Mouse (Mus musculus): ENCODE data around the gene Csgalnact2. TPM values are rescaled to one million over a fixed set of nuclear protein-coding genes. Genes with fewer than 3 reads are reported as not detected.

The Csgalnact2 gene
- total RNA-seq, 4 experiments from 2014 or later: 10.4 to 13.6 (median 12.2) TPM

DNA sequence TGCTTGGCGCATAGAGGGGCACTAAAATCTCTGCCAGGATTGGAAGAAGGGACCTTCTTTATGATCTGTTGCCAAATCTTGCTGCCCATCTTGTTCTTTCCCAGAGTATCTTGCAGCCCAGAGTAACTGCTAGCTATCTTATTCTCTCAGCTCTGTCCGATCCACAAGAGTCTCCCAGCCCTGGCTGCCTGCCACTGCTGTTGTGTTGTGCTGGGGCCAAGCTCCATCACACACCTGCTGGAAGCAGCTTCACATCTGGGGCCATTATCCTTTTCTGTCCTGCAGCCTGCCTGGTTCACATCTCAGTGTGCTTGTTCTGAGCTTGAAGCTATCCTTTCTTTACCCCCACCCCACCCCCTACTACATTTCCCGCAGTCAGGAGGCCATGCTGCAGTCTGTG, 62.7 kb downstream of the Csgalnact2 start:
- no peak for DNase-seq (ENCODE audit: low spot score in 2 of 2)

DNA sequence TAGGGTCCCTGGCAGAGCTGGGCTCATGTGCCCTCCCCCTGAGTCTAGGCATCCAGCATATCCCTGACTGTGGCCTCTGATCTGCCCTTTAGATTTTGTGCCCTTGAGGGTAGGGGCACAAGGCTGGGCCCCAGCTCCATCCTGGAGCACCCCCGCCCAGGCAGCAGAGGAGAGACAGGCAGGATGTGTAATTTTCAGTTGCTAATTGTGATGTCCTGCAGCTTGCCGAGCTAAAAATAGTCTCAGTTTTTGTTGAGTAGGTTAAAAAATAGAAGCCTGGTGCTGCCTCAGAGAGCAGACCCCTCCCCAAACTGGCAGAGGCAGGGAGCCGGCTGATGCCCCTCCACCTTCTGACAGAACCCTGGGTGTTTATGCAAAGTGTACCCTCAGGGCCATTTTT, 64.8 kb downstream of the Csgalnact2 start:
- DNase-seq (ENCODE audit: low spot score in 2 of 2): no peak

DNA sequence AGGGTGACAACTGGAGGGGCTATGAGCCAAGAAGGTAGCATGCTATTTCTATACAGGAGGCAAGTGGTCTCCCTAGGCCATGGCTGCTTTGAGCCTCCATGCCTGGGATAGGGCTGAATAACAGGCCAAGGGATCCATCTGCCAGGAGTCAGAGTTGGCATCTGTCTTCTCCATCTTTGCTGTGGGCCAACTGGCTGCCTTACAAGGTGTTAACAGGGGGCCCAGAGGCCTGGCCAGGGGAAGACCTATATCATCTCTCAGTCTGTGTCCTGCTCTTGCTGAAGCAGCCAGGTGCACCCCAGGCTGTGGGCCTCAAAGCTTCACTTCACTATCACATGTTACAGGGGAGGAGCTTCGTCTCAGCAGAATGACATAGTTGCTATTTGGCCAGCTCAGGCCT, 66.8 kb downstream of the Csgalnact2 start:
- DNase-seq (ENCODE audit: low spot score in 2 of 2): no peak

DNA sequence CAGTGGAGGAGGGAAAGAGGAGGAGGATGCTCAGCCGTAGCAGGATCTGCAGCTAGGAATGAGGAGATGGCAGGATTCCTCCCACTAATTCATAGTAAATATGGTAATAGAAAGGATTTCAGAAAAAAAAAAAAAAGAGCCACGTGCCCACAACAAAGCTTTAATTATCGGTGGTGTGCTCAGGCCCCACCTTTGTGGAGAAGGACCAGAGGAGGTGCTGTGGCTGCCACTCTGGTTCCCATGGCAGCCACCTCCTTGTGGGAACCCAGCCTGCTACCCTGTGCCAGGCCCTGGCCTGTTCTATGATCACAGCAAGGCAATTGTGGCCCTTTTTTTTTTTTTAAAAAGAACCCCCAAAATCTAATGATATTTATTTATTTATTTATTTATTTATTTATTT, 67.5 kb downstream of the Csgalnact2 start:
- DNase-seq (ENCODE audit: low spot score in 2 of 2): no peak

DNA sequence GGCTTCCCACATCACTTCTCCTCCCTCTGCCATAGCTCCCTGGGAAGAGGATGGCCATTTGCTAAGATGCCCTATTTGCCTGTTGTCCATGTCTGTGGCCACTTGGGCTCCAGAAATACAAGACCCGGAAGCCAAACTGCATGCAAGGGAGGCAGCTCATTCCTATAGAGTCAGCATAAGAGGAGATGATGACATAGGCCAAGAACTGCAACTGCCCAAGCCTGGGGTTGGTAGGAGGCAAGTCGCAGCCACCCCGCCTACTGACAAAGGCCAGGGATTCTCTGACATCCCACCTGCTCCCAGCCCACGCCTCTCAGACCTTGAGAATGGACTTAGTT, 68.0 kb downstream of the Csgalnact2 start:
- DNase-seq (ENCODE audit: low spot score in 2 of 2): no peak

DNA sequence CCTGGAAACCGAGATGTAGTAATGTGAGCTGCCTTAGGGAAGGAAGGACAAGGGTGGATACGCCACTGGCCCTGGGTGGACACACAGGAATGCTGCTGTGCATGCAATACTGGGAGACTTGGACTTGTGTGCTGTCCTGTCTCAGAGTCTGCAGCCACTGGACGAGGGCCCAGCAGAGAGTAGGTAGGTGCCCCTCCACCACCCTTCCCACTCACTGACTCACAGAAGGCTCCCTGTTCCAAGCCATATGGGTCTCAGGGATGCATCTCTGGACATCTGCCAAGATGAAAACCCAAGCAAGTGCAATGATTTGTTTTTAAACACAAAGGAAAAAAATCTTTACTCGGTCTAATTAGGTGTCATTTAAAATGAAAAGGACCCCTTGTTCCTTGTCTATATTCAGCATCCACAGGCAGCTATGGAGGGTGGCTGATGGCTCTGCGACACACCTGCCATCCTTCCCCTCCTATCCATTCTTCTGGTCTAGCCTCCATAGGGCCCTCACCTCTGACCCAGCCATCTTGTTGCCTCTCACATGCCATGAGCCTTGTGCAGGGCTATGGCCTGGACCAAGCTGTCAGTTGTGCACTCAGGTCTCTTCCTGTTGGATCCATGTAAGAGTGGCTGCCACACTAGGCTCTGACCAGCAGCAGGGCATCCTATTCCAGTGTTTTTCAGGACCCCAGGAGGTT, 68.5 kb downstream of the Csgalnact2 start:
- DNase-seq (ENCODE audit: low spot score in 2 of 2): peak; percentile 76 to 77

DNA sequence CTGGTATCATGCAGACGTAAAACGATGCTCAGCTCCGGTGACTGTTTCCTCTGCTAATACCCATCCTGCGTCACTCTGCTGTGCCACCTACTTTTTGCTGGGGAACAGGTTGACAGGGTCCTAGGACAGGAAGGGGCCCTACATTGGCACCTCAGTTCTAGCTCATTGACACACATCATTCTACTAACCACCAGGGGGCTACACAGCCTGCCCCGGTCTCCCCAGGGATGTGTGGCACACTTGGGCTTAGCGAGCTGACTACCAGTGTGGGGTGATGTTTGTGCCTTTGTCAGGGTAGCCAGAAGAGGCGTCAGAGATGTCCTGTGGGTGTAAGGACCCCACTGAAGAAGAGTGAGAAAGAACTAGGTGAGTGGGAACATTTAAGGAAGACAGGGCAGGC, 71.2 kb downstream of the Csgalnact2 start:
- DNase-seq (ENCODE audit: low spot score in 2 of 2): no peak

DNA sequence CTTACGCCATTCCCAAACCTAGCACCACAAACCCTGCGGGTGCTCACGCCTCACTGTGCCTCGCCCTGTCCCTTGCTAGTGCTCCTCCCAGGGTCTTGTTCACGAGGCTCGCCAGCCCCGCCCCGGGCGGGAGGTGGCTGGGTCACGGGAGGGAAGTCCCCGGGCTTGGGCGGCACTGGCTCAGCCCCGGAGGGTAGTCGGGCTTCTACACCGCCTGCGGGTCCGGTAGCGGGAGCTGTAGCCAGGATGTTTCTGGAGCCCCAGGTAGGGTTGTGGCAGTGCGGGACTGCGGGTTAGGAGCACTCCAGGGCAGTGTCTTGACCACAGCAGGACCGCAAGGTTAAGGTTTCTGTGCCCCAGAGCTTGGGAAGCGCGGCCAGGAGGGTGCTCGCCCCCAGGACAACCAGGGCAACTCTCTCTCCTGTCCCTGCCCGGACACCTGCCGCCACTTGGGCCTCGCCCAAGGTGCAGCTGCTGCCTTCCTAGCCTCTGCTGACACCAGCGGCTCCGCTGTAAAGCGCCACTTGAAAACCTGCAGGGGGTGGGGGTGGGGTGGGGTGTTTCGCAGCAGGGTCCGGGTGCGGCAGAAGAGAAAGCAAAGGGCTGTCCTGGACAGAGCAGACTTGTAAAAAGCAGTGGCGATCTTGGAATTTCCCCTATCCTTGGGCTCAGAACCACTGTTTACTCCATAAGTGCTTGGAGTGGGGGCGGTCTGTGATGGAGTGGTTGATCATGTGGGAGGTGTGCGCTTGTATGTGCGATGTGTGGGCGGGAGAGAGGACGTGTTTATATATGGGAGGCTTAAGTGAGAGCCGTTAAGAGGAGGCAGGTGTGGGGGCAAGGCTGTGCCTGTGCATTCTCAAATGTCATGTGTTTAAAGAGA, 72.5 kb downstream of the Csgalnact2 start:
- peak in 1 of 2 experiments; percentile 61 for DNase-seq (ENCODE audit: low spot score in 2 of 2)

DNA sequence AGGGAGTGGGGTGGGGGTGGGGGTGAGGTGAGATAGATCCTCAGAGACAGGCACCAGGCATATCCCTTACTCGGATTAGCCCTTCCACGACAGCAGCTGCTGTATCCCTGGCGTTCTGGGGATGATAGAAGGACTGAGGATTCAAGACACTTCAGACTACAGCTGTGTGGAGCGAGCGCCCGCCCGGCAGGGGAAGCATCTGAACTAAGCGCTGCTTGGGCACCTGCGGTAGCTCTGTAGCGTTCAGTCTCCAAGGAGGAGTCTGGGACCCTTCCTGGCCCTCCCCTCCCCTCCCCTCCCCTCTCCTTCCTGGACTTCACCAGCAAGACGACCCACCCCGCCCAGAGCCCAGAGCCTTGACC, 73.1 kb downstream of the Csgalnact2 start:
- no peak for DNase-seq (ENCODE audit: low spot score in 2 of 2)

DNA sequence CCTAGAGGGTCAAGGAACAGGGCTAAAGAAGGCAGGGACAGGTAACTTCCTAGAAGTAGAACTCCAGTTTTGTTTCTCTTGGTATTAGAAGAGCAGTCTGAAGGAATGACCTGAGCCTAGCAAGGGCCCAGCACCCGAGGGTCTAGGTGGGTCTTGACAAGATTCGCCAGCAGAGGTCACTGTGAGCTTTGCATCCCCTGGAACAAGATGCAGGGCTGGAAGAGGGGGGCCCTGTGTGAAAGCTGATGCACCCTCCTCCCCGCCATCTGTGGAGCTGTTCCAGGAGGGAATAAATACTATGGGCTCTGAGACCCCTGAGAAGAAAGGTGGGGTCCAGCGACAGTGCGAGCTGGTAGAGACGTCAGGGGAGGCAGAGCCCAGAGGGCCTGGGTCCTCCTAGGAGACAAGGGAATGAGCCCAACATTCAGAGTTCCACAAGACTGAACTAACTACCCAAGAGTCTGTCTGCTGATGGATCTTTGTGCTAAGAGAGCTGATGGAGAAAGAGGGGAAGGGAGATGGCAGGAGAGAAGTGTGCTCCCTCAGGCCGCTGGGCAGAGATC, 73.9 kb downstream of the Csgalnact2 start:
- DNase-seq (ENCODE audit: low spot score in 2 of 2): peak in 1 of 2 experiments; percentile 46

DNA sequence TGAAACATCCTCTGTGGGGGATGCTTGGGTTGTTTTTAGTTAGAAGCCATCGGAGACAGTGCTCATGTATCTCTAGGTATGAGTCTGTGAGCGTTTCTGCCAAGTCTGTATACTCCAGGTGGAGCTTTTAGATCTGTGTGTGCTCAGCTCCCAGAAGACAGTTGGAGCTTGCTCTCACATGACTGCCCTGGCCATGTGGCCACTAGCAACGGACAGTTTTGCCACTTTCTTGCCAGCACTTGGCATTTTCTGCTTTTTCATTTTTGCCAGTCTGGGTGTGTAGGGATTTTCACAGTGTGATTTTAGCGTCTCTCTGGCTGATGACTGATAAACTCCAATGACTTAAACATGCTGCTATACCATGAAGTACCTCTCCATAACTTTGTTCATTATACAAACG, 75.7 kb downstream of the Csgalnact2 start:
- no peak for DNase-seq (ENCODE audit: low spot score in 2 of 2)

DNA sequence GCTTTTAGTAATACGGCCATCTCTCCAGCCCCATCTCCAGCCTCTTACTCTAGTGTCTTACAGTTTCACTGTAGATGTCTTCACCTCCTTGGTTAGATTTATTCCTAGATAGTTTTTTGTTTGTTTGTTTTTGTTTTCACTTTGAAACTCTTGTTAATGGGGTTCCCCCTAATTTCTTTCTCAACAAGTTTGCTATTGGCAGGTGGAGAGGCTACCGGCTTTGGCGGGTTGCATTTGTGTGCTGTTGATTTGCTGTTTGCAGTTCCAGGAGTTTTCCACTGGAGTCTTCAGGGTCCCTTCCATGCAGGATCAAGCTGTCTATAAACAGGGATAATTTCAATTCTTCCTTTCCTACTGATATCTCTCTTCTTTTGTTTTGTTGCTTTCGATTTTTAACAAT, 77.7 kb downstream of the Csgalnact2 start:
- DNase-seq (ENCODE audit: low spot score in 2 of 2): no peak

Small RNA genes within 50 kb of the gene (microRNA-seq; reads per million reads assigned to microRNA genes)
- 46.6 to 57.4 reads per million in 2 experiments for gene Mir7044

Other genes with a start within 250 kb of the Csgalnact2 start
- gene Hnrnpf, start 238.8 kb downstream of the Csgalnact2 start, total RNA-seq (2022): 100 to 1,000 TPM; 119 to 160 (median 148) TPM
- not detected for gene Fxyd4, start 201.4 kb downstream of the Csgalnact2 start, total RNA-seq (2022)
- 100 to 1,000 TPM; 183 to 212 (median 202) TPM for gene Rasgef1a, start 127.7 kb downstream of the Csgalnact2 start, total RNA-seq (2022)
- 1 to 10 TPM; 3.1 to 3.9 (median 3.8) TPM for gene Ret, start 58.6 kb upstream of the Csgalnact2 start, total RNA-seq (2022)

Measured in layer of hippocampus, adult 8-10 months (tissue).